Mouse (Mus musculus) C2C12 (cell line): ENCODE data around the gene Zfp609.

Source experiments
- CTCF ChIP-seq: IDR thresholded peaks from one replicate; pipeline ENCODE4 v1.5.1; 2011; ENCODE audit not compliant: control insufficient read depth, insufficient read depth, insufficient read length
- MAX ChIP-seq: IDR thresholded peaks from one replicate; pipeline ENCODE4 v1.6.1; 2011; ENCODE audit warnings: mild to moderate bottlenecking, control low read depth
- USF1 ChIP-seq: IDR thresholded peaks from one replicate; pipeline ENCODE4 v1.6.1; 2011; ENCODE audit warnings: low read depth, mild to moderate bottlenecking, control low read depth, moderate library complexity

DNA sequence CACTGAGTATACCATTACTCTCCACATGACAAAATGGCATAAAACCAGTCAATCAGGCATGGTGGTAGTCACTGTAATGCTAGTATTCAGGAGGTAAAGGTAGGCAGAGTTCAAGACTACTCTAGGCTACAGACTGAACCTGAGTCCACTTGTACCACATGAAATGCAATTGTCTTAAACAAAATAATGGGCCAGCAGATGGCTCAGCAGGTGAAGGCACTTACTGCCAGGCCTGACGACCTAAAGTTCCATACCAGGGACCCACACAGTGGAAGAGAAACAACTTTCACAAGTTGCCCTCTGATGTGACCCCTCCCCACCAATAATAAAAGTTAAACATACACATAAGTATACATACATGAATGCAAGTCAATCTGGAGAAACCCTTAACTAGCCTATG lies 19.5 kb downstream of the Zfp609 start:
- TF ChIP-seq CTCF = no peak
- no peak for TF ChIP-seq USF1
- TF ChIP-seq MAX = no peak
